Mouse (Mus musculus) cerebellum, adult 9-10 months (tissue): Measurements from ENCODE around the gene Cdc42ep1.
"Not testable (repeated sequence)": the region's sequence is repeated elsewhere in the genome, so short reads cannot be mapped to it uniquely, and the experiment has no call there.

Experiments
- DNase-seq: peaks from one replicate; pipeline ENCODE4 v3.0.0; 2022

The Cdc42ep1 gene

GRCm38 (mm10) chr15:78850059-78850824, 7.8 kb downstream of the Cdc42ep1 start:
- peak; percentile 27 for DNase-seq

DNA sequence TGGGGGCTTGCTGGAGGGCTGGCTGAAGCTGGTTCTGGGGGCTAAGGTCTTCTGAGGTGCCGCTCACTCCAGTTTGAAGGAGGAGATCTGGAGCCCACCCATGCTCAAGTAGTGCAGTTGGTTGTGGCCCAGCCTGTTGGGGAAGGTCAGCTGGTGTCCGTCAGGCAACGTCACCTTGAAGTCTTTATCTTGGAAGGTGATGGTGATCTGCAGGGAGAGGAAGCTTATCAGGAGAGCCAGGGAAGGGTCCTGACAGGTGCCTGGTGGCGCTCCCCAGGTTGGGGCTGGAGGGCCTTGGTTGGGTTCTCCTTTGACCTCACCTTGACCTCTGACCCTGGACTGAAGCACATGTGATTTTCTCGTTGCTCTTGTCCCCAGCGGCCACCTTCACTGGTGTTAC, 8.5 kb downstream of the Cdc42ep1 start:
- DNase-seq = no peak

DNA sequence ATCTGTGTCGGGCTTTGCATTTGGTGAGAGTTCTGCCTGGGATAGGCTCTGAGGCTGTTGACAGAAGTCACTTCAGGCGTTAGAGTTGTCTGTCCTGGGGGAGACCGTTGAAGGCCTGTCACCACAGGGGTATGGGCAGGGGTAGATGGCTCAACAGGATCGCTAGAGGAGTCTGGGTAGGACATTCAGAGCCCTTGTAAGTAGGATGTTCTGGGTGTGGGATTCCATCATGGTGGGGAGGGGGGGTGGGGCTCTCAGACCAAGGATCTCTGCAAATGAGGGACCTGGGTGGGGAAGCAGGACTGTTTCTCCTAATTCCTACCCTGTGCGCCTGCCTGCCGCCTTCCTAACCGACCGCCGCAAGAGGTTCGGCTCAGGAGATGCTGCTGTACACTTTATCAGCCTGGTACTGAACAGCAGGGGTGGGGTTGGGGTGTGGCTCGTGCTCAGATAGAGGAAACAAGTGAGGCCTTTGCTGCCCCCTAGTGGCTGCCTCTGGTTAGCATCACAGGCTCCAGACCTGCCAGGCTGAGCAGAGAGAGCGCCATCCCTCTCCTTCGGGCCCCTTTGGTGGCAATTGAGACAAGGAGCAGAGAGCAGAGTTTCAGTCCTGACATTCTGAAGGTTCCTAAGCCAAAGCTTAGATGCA, 9.2 kb downstream of the Cdc42ep1 start:
- peak; percentile 92 for DNase-seq

DNA sequence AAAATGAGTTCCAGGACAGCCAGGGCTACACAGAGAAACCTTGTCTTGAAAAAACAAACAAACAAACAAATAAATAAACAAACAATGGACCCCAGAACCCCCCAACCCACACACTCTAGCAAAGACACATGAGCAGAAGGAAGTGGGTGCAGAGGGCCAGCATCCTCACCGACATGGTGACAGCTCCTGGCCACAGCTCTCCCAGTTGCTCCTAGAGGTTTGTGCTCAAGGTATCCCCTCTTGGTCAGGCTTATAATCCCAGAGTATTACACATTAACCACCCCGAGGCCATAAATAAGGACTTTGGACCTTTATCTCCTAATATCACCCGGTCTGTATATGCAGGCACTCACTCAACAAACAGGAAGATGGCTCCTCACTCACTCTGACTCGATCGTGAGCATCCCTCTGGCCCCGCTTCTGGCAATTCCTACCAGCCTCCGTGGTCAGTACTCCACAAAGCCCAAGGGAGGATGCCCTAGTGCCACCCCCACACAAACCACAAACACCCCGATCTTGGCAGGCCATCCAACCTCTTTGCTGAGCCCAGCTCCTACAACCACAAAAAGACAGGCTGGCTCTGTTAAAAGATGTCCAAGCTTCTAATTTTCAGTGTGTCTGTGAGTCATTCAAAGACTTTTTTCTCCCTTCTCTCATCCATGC, 13.0 kb downstream of the Cdc42ep1 start, which contains the start of gene Lgals2:
Gene Lgals2, minus strand, starts transcription at position 227 of the 663 bp plus-strand sequence.
- DNase-seq = no peak

- DNase-seq = peak; percentile 65
Observed at GRCm38 (mm10) chr15:78857009-78857408, 14.6 kb downstream of the Cdc42ep1 start.

- DNase-seq = peak; percentile 83
Observed at GRCm38 (mm10) chr15:78859311-78859710, 16.9 kb downstream of the Cdc42ep1 start.

- no peak for DNase-seq
Observed at GRCm38 (mm10) chr15:78859714-78860113, 17.3 kb downstream of the Cdc42ep1 start.

- DNase-seq = no peak
Observed at GRCm38 (mm10) chr15:78862280-78862679, 19.9 kb downstream of the Cdc42ep1 start.

- DNase-seq = no peak
Observed at GRCm38 (mm10) chr15:78863154-78863553, 20.7 kb downstream of the Cdc42ep1 start.

DNA sequence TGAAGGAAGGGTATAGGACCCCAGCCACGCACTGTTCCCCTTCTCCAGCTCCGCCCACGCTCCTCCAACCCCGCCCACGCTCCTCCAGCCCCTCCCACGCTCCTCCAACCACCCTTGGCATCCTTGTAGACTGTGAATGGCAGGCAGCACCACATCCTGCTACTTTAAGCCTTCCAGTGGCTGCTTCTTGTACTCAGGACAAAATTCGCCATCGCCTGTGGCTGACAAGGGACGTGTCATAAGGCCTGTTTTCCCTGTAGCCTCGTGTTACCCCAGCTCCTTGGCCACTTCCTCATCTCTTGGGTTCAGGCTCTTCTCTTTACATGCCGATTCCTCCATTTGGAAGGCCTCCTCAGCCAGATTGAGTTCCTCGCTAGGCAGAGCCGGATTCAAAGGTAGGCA, 21.4 kb downstream of the Cdc42ep1 start:
- DNase-seq = no peak

GRCm38 (mm10) chr15:78868398-78868797, 26.0 kb downstream of the Cdc42ep1 start:
- DNase-seq = no peak

GRCm38 (mm10) chr15:78868826-78869233, 26.4 kb downstream of the Cdc42ep1 start:
- DNase-seq = no peak

DNA sequence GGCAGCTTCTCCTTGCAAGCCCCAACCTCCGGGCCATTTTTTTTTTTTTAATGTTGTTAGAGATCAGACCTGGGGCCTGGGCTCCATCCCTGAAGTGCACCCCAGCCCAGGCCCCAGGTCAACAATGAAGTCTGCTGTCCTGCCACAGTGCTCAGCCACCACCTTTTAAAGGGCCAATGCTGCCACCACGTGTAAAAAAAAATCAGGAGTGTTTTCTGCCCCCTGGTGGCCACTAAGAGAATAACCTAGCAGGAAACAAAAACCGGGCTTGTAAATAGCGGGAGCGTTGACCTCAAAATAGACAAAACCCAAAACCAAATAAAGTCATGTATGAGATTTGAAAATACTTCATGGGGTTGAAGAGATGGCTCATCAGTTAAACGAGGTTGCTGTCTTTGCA, 27.4 kb downstream of the Cdc42ep1 start:
- peak; percentile 72 for DNase-seq

DNA sequence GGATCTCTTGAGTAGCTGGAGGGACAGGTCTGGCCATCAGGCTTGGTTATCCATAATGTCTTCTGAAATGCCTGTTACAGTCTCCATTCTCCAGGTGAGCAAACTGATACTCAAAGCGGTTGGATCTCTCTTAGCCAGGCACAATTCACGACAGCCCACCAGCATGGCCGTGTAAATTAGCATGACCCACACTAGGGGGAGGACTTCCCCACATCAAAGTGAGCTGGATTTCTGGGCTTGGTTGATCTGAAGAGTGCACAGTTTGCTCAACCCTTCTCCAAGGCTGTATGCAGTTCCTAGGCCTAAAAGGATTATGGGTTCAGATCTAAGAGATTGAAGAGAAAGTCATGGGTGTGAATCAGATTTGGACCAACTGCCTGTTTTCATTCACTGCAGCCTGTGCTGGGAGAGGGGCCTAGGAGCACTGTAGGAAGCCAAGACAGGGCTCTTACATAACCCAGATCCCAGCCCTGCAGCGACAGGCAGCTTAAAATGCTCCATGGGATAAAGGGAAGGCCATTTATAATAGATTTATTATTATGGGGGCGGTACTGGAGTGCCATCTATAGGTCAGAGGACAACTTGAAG, 29.7 kb downstream of the Cdc42ep1 start:
- DNase-seq = no peak

GRCm38 (mm10) chr15:78873803-78874435, 31.5 kb downstream of the Cdc42ep1 start:
- DNase-seq = no peak

DNA sequence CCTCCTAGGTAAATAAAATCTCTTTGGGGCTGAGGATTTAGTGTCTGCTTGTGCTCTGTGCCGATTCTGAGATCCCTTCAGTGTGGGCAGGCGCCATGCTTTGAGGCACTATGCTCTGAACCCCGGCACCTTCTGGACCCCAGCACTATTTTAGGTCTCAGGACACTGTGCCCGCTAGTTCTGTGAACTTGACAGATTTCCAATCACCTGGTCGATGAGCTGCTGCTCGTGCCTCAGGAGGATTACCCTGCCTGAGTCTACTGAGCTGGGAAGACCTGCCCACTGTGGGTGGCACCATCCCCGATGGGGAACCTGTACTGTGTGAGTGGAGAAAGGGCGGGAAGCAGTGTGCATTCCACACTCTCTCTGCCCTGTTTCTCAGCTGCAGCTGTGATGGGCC, 32.6 kb downstream of the Cdc42ep1 start:
- DNase-seq = no peak

DNA sequence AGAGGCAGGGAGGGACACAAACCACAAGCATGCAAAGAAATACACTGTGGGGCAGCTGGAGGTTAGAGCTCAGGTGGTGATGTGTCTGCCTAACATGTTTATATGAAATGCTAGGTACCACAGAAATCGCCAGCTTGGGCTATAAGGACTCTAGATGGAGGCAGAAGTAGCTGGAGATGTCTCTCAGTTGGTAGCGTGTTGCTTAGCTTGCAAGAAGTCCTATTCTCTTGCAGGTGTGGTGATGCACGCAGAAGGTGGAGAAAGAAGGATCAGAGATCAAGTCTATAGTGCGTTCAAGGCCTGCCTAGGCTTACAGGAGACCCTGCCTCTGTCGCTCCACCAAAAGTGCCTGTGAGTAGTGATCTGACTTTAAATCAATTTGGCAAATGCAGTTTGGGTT, 33.1 kb downstream of the Cdc42ep1 start:
- DNase-seq = no peak

- DNase-seq = peak; percentile 90
Observed at GRCm38 (mm10) chr15:78876258-78876696, 33.9 kb downstream of the Cdc42ep1 start.

GRCm38 (mm10) chr15:78876991-78877809, 34.8 kb downstream of the Cdc42ep1 start, which contains the start of gene Gga1:
Gga1 (plus strand) TSS chr15:78877190.
- peak; percentile 98 for DNase-seq

DNA sequence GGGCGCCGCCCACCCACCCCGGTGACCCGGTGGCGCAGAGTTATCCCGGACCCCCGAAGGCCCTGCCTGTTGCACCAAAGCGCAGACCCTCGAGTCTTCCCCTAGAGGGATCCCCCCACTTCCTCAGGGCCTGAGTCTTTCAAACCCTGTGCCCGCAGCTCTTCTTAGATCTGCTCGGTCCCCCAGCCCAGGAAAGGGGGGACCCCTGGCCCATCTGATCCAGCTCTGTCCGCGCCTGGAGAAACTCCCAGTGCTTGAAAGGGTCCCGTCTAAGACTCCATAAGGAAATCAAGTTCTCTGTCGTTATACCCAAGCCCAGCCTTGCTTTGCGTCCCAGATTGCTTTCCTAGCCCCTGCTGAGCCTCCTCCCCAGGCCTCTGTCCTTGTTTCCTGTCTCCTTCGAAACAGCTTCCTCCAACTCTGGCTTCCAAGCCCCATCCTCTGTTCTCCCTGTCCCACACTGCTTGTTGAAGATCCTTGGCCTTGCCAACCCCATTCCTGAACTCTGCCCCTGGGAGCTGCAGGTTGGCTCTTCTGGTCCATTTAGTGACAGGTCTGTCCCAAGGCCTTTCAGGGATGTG, 35.5 kb downstream of the Cdc42ep1 start:
- DNase-seq = peak; percentile 63

DNA sequence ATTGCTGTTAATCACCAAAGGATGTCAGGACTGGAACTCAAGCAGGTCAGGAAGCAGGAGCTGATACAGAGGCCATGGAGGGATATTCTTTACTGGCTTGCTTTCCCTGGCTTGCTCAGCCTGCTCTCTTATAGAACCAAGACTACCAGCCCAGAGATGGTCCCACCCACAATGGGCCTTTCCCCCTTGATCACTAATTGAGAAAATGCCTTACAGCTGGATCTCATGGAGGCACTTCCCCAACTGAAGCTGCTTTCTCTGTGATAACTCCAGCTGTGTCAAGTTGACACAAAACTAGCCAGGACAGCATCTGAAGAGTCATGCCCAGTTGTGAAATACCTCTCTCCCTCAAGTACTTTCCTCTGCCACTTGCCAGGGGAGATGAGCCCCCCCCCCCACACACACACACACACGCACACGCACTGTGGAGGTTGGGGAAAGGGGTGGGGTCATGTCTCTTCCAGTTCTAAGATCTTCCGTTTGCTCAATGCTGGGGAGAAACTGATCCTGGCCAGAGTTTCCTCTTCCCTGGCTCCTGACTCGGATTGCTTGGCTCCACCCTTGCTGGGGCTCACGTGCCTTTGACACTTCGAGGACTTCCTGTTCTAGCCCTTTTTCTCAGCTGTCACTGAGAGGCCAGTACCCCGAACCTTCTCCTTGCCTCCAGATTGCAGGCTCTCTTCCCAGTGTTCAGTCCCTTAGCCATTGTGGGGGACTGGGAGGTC, 36.5 kb downstream of the Cdc42ep1 start:
- not testable (repeated sequence) for DNase-seq
